Mouse (Mus musculus) hindbrain, embryonic 11.5 days (tissue): ENCODE data around the gene Gm20388. TPM values are rescaled to one million over a fixed set of nuclear protein-coding genes. Genes with fewer than 3 reads are reported as not detected.
"Not testable (repeated sequence)": the region's sequence is repeated elsewhere in the genome, so short reads cannot be mapped to it uniquely, and the experiment has no call there.

Experiments
- ATAC-seq: fragments of 200-750 bp; cut with Nextera tagmentation; 2 replicates; pipeline ENCODE4 v1.8.0; 2017; ENCODE audit warnings: mild to moderate bottlenecking, moderate TSS enrichment, moderate library complexity; ENCODE audit not compliant: low FRiP score
- DNase-seq: peaks from one replicate; pipeline ENCODE4 v3.0.0-alpha.2; 2015; ENCODE audit warnings: low spot score
- H3K27ac ChIP-seq: fragments of 300-500 bp; sonication (generic); 2 replicates; pipeline ENCODE4 v1.5.1; 2014; ENCODE audit warnings: mild to moderate bottlenecking, low read depth, low read length
- H3K27me3 ChIP-seq: fragments of 300-500 bp; sonication (generic); 2 replicates; pipeline ENCODE4 v1.6.1; 2014; ENCODE audit warnings: mild to moderate bottlenecking, low read length, moderate library complexity, mixed read lengths; ENCODE audit not compliant: control insufficient read depth, insufficient read depth
- H3K36me3 ChIP-seq: fragments of 300-500 bp; sonication (generic); 2 replicates; pipeline ENCODE4 v1.6.1; 2014; ENCODE audit warnings: mild to moderate bottlenecking, low read length, moderate library complexity, mixed read lengths; ENCODE audit not compliant: control insufficient read depth, insufficient read depth
- H3K4me1 ChIP-seq: fragments of 300-500 bp; sonication (generic); replicated peaks from 2 replicates; pipeline ENCODE4 v1.6.1; 2014; ENCODE audit warnings: low read length, mixed read lengths; ENCODE audit not compliant: control insufficient read depth, insufficient read depth
- H3K4me2 ChIP-seq: fragments of 300-500 bp; sonication (generic); replicated peaks from 2 replicates; pipeline ENCODE4 v1.6.1; 2014; ENCODE audit warnings: mild to moderate bottlenecking, low read depth, low read length
- H3K4me3 ChIP-seq: fragments of 300-500 bp; sonication (generic); 2 replicates; pipeline ENCODE4 v1.5.1; 2014; ENCODE audit warnings: low read depth, low read length
- H3K9ac ChIP-seq: fragments of 300-500 bp; sonication (generic); 2 replicates; pipeline ENCODE4 v1.6.1; 2014; ENCODE audit warnings: low read depth, low read length
- H3K9me3 ChIP-seq: fragments of 300-500 bp; sonication (generic); 2 replicates; pipeline ENCODE4 v1.6.1; 2016; ENCODE audit warnings: low read length; ENCODE audit not compliant: control insufficient read depth
- WGBS: fragments of 180-500 bp; shearing (Covaris S2); extraction: QIAGEN DNeasy Blood & Tissue Kit; methylation state at CpG from one replicate; pipeline ENCODE4 v1.1.7; 2014; 5-methylcytosine and 5-hydroxymethylcytosine counted together
- polyA plus RNA-seq: library from polyadenylated mRNA; unstranded; fragments of >200 nt; fragmentation: Nextera tagmentation; extraction: Ambion mirVana; gene quantifications from 2 replicates; pipeline ENCODE4 v1.2.1, GENCODE M21; 2014

Gene Gm20388
- polyA plus RNA-seq, 1 experiment from 2014 or later: 11.8 TPM

DNA sequence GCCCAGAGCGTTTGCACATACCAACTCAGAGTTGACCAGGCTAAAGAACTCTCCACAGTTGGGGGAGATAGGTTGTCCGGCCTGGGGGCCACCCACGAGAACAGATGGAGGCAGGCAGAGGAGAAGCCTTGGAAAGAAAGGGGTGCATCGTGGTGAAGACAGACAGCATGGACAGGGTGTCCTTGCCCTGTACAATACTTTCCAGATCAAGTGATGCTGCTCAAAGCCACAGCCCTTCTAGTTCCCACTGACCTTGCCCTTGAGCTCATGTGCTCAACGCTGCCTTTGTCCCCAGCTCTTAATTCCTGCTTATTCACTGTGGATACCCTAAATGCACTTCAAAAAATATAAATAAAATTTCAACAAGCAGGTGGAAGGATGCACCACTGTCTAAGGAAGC, 3363.8 kb downstream of the Gm20388 start:
- Histone ChIP-seq H3K4me1 (no peaks in the 10 kb centered on the region), H3K36me3 (peaks cover 2% of the 10 kb centered on the region; the same call in 1 of the 2 replicates), H3K9me3 (no peaks in the 10 kb centered on the region), H3K4me3 (no peak overlapping the region), H3K27ac (no peak overlapping the region), H3K4me2 (no peak overlapping the region), H3K27me3 (no peaks in the 10 kb centered on the region), H3K9ac (no peak overlapping the region)
- WGBS: 84% methylated on average over 5 of the region's 5 CpGs
- no peak for ATAC-seq
- no peak for DNase-seq

GRCm38 (mm10) chr8:123275096-123275495, 3364.5 kb downstream of the Gm20388 start:
- Histone ChIP-seq H3K27ac (no peak overlapping the region), H3K4me3 (no peak overlapping the region), H3K4me2 (no peak overlapping the region), H3K36me3 (peaks cover 4% of the 10 kb centered on the region), H3K9ac (no peak overlapping the region), H3K27me3 (no peaks in the 10 kb centered on the region), H3K9me3 (no peaks in the 10 kb centered on the region), H3K4me1 (no peaks in the 10 kb centered on the region)
- DNase-seq: no peak
- ATAC-seq: no peak
- 94% methylated on average over 12 of the region's 12 CpGs for WGBS

DNA sequence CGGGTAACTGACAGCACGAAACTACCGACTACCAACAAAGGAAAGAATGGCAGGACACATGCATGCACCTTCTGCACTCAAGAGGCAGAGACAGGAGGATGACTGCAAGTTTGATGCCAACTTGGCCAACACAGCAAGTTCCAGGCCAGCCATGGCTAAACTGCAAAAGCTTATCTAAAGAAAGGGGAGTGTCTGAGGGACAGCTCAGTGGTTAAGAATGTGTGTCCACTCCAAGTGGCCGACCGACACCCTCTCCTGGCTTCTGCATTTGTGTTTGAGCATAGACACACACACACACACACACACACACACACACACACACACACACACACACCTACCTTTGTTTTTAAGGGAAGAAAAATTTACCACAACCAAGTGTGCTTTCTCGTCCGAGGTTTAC, 3367.8 kb downstream of the Gm20388 start:
- H3K36me3 ChIP-seq: peaks cover 4% of the 10 kb centered on the region
- WGBS: 92% methylated on average over 7 of the region's 7 CpGs
- ATAC-seq: no peak

DNA sequence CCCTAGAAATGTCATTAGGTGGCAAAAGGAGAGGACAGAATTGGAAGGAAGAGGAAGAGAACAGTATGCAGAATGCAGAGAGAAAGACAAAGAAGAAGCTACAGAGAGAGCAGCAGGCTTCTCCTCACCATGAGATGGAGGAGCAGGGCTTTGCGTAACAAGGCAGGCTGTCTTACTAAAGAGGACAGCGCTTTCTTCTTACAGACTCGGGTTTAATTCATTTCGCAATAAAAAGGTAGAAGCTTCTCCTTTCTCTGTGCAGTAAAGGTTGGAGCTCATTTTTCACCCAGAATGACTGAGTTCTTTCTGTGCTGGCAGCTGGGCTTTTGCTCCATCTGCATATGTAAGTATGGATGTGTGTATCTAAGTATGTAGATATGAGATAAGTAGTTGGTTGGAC, 3369.2 kb downstream of the Gm20388 start:
- DNase-seq (no peak), ATAC-seq (no peak)
- no peaks in the 10 kb centered on the region for H3K27me3 ChIP-seq
- 90% methylated on average over 4 of the region's 4 CpGs for WGBS
- H3K9ac ChIP-seq: no peak overlapping the region
- H3K4me1 ChIP-seq: no peaks in the 10 kb centered on the region
- peaks cover 4% of the 10 kb centered on the region for H3K36me3 ChIP-seq
- H3K4me2 ChIP-seq: no peak overlapping the region
- no peak overlapping the region for H3K4me3 ChIP-seq
- no peaks in the 10 kb centered on the region for H3K9me3 ChIP-seq
- H3K27ac ChIP-seq: no peak overlapping the region

More for the DNA sequence above, 3367.8 kb downstream of the Gm20388 start:
- H3K4me1 ChIP-seq: no peaks in the 10 kb centered on the region
- H3K4me3 ChIP-seq: no peak overlapping the region
- no peaks in the 10 kb centered on the region for H3K27me3 ChIP-seq
- no peak for DNase-seq
- H3K9ac ChIP-seq: no peak overlapping the region
- no peak overlapping the region for H3K4me2 ChIP-seq
- H3K27ac ChIP-seq: no peak overlapping the region
- H3K9me3 ChIP-seq: no peaks in the 10 kb centered on the region

DNA sequence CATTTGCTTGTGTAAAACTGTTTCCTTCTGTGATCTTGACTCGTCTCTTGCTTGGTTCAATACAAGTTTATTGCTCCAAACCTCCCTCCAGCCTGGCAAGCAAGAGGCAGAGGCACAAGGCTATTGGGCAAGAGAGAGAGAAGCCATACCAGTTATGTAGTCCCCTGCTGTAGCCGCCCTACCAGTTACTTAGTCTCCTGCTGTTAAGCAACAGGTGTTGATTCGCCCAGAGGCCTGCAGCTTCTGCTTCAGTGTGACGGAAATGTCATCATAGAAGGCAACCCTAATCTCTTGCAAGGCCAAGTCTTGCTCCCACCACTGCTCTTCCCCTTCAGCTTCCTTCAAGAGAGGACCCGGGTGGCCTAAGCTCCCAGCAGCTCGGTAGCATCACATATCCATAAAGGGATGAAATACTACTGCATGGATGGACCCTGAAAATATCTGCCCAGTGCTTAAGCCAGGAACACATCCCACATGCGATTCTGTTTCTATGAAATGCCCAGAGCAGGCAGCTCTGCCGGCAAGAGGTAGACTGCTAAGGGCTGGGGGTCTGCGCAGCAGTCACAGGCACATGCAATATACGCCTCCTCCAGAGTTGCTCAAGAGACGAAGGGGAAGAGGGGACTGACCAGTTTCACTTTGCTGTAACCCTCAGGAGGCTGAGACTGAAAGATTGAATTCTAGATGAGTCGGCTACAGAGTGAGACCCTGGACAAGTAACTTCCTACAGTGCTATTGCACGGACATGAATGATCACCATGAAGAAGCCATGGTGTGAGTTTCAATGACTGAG, 3369.9 kb downstream of the Gm20388 start:
- no peak overlapping the region for H3K4me3 ChIP-seq
- H3K9me3 ChIP-seq: no peaks in the 10 kb centered on the region
- no peak overlapping the region for H3K9ac ChIP-seq
- H3K4me2 ChIP-seq: no peak overlapping the region
- H3K27ac ChIP-seq: no peak overlapping the region
- no peak for ATAC-seq
- DNase-seq: no peak
- peaks cover 4% of the 10 kb centered on the region for H3K36me3 ChIP-seq
- H3K27me3 ChIP-seq: no peaks in the 10 kb centered on the region
- WGBS: 87% methylated on average over 13 of the region's 13 CpGs
- H3K4me1 ChIP-seq: no peaks in the 10 kb centered on the region

- not testable (repeated sequence) for H3K4me3 ChIP-seq, H3K9me3 ChIP-seq, ATAC-seq, H3K27ac ChIP-seq, H3K4me2 ChIP-seq, H3K27me3 ChIP-seq, DNase-seq, H3K9ac ChIP-seq, H3K36me3 ChIP-seq, H3K4me1 ChIP-seq
- WGBS: 92% methylated on average over 5 of the region's 6 CpGs
Observed at GRCm38 (mm10) chr8:123282994-123283393, 3372.4 kb downstream of the Gm20388 start.

GRCm38 (mm10) chr8:123283991-123284390, 3373.3 kb downstream of the Gm20388 start:
- Histone ChIP-seq H3K27me3 (no peaks in the 10 kb centered on the region), H3K4me1 (no peaks in the 10 kb centered on the region), H3K36me3 (peaks cover 2% of the 10 kb centered on the region; the same call in 1 of the 2 replicates), H3K4me2 (no peak overlapping the region), H3K4me3 (no peak overlapping the region), H3K9ac (no peak overlapping the region), H3K27ac (no peak overlapping the region), H3K9me3 (no peaks in the 10 kb centered on the region)
- 92% methylated on average over 7 of the region's 7 CpGs for WGBS
- ATAC-seq: no peak
- DNase-seq: no peak

DNA sequence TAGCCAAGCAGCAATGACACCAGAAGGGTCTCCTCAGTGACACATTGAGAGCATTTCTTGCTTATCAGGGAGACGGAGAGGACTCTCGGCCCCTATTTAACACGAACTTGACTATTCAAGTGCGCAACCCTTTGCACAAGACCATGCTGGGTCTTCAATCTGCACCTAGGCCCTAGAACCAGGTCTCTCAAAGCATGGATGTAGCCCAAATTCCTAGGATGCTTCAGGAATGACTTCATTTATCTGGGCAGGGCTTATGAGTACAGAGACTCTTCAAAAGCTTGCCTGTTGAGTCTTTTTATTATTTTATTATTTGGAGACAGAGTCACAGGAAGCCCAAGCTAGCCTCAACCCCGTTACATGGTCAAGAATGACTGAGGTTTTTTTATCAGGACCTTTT, 3373.9 kb downstream of the Gm20388 start:
- H3K4me2 ChIP-seq: no peak overlapping the region
- WGBS: 92% methylated on average over 5 of the region's 5 CpGs
- H3K27me3 ChIP-seq: no peaks in the 10 kb centered on the region
- no peaks in the 10 kb centered on the region for H3K9me3 ChIP-seq
- no peak for ATAC-seq
- H3K36me3 ChIP-seq: peaks cover 2% of the 10 kb centered on the region; the same call in 1 of the 2 replicates
- no peaks in the 10 kb centered on the region for H3K4me1 ChIP-seq
- H3K9ac ChIP-seq: no peak overlapping the region
- DNase-seq: no peak
- no peak overlapping the region for H3K27ac ChIP-seq
- no peak overlapping the region for H3K4me3 ChIP-seq

GRCm38 (mm10) chr8:123287362-123287761, 3376.7 kb downstream of the Gm20388 start:
- no peaks in the 10 kb centered on the region for H3K9me3 ChIP-seq
- H3K36me3 ChIP-seq: no peaks in the 10 kb centered on the region
- H3K9ac ChIP-seq: no peak overlapping the region
- DNase-seq: no peak
- H3K4me3 ChIP-seq: no peak overlapping the region
- H3K27me3 ChIP-seq: no peaks in the 10 kb centered on the region
- no peak overlapping the region for H3K4me2 ChIP-seq
- ATAC-seq: no peak
- WGBS: 96% methylated on average over 17 of the region's 17 CpGs
- no peaks in the 10 kb centered on the region for H3K4me1 ChIP-seq
- no peak overlapping the region for H3K27ac ChIP-seq
